Mouse (Mus musculus): ENCODE measurements around the gene Stk4. TPM values are rescaled to one million over a fixed set of nuclear protein-coding genes. Genes with fewer than 3 reads are reported as not detected.

Stk4 gene
- polyA plus RNA-seq, 1 experiment from 2014 or later, result 17.2 TPM

GRCm38 (mm10) chr2:164168571-164168946 lies 98.4 kb downstream of the Stk4 start:
- peak; percentile 52; the same call in 1 of the 2 replicates for ATAC-seq
- Histone ChIP-seq H3K9ac (ENCODE audit: low read depth, low read length) (peak overlapping the region; percentile 57), H3K4me3 (ENCODE audit: low read depth, low read length) (peak overlapping the region; percentile 44), H3K27ac (ENCODE audit: low read length) (no peak overlapping the region), H3K4me2 (ENCODE audit: low read length) (peak overlapping the region; percentile 65), H3K9me3 (replicated peaks; ENCODE audit: control insufficient read depth, low read length, poor library complexity, severe bottlenecking) (no peaks in the 10 kb centered on the region), H3K36me3 (ENCODE audit: control insufficient read depth, insufficient read depth, low read length) (no peaks in the 10 kb centered on the region), H3K27me3 (ENCODE audit: control insufficient read depth, insufficient read depth, low read depth, low read length) (peaks cover 62% of the 10 kb centered on the region), H3K4me1 (ENCODE audit: control insufficient read depth, insufficient read depth, low read length) (peaks cover 12% of the 10 kb centered on the region)
- 11% methylated on average over 42 of the region's 42 CpGs for WGBS

GRCm38 (mm10) chr2:164170326-164170725 lies 100.2 kb downstream of the Stk4 start:
- Histone ChIP-seq H3K4me3 (ENCODE audit: low read depth, low read length) (peak overlapping the region; percentile 38; the same call in 1 of the 2 replicates), H3K36me3 (ENCODE audit: control insufficient read depth, insufficient read depth, low read length) (no peaks in the 10 kb centered on the region), H3K27ac (ENCODE audit: low read length) (no peak overlapping the region), H3K9ac (ENCODE audit: low read depth, low read length) (no peak overlapping the region), H3K4me1 (ENCODE audit: control insufficient read depth, insufficient read depth, low read length) (peaks cover 12% of the 10 kb centered on the region), H3K4me2 (ENCODE audit: low read length) (peak overlapping the region; percentile 73), H3K9me3 (replicated peaks; ENCODE audit: control insufficient read depth, low read length, poor library complexity, severe bottlenecking) (no peaks in the 10 kb centered on the region), H3K27me3 (ENCODE audit: control insufficient read depth, insufficient read depth, low read depth, low read length) (peaks cover 62% of the 10 kb centered on the region)
- WGBS, result 1% methylated on average over 11 of the region's 11 CpGs
- ATAC-seq, result no peak

GRCm38 (mm10) chr2:164170902-164171301 lies 100.8 kb downstream of the Stk4 start, which contains the start of gene Kcns1:
Gene Kcns1, minus strand, starts transcription at chr2:164171113.
- H3K9me3 ChIP-seq (replicated peaks; ENCODE audit: control insufficient read depth, low read length, poor library complexity, severe bottlenecking), result no peaks in the 10 kb centered on the region

GRCm38 (mm10) chr2:164173394-164173793 lies 103.3 kb downstream of the Stk4 start:
- Histone ChIP-seq H3K27me3 (ENCODE audit: control insufficient read depth, insufficient read depth, low read depth, low read length) (peaks cover 35% of the 10 kb centered on the region), H3K36me3 (ENCODE audit: control insufficient read depth, insufficient read depth, low read length) (no peaks in the 10 kb centered on the region), H3K4me1 (ENCODE audit: control insufficient read depth, insufficient read depth, low read length) (peaks cover 8% of the 10 kb centered on the region), H3K4me2 (ENCODE audit: low read length) (no peak overlapping the region), H3K27ac (ENCODE audit: low read length) (no peak overlapping the region), H3K9ac (ENCODE audit: low read depth, low read length) (no peak overlapping the region), H3K9me3 (replicated peaks; ENCODE audit: control insufficient read depth, low read length, poor library complexity, severe bottlenecking) (no peaks in the 10 kb centered on the region), H3K4me3 (ENCODE audit: low read depth, low read length) (no peak overlapping the region)
- no peak for ATAC-seq
- 71% methylated on average over 3 of the region's 3 CpGs for WGBS

More at GRCm38 (mm10) chr2:164170902-164171301, 100.8 kb downstream of the Stk4 start, which contains the start of gene Kcns1:
- 0 out of 2 replicates have a peak within 1 kb of the TSS, but pooled peaks have one; percentile 45 for H3K9ac ChIP-seq (ENCODE audit: low read depth, low read length)
- H3K36me3 ChIP-seq (ENCODE audit: control insufficient read depth, insufficient read depth, low read length), result no peaks in the 10 kb centered on the region
- no peak for ATAC-seq
- no peak within 1 kb of the TSS for H3K27ac ChIP-seq (ENCODE audit: low read length)
- H3K4me1 ChIP-seq (ENCODE audit: control insufficient read depth, insufficient read depth, low read length), result peaks cover 12% of the 10 kb centered on the region
- peak within 1 kb of the TSS; percentile 38 for H3K4me3 ChIP-seq (ENCODE audit: low read depth, low read length)
- H3K4me2 ChIP-seq (ENCODE audit: low read length), result peak within 1 kb of the TSS; percentile 73
- under 1% methylated on average over 27 of the region's 29 CpGs for WGBS
- H3K27me3 ChIP-seq (ENCODE audit: control insufficient read depth, insufficient read depth, low read depth, low read length), result peaks cover 59% of the 10 kb centered on the region

- Histone ChIP-seq H3K4me2 (ENCODE audit: low read length) (no peak overlapping the region), H3K9me3 (replicated peaks; ENCODE audit: control insufficient read depth, low read length, poor library complexity, severe bottlenecking) (no peaks in the 10 kb centered on the region), H3K9ac (ENCODE audit: low read depth, low read length) (no peak overlapping the region), H3K36me3 (ENCODE audit: control insufficient read depth, insufficient read depth, low read length) (no peaks in the 10 kb centered on the region), H3K4me3 (ENCODE audit: low read depth, low read length) (no peak overlapping the region), H3K27me3 (ENCODE audit: control insufficient read depth, insufficient read depth, low read depth, low read length) (peaks cover 20% of the 10 kb centered on the region), H3K4me1 (ENCODE audit: control insufficient read depth, insufficient read depth, low read length) (peaks cover 8% of the 10 kb centered on the region), H3K27ac (ENCODE audit: low read length) (no peak overlapping the region)
- ATAC-seq, result no peak
- 79% methylated on average over 8 of the region's 8 CpGs for WGBS
Measured at GRCm38 (mm10) chr2:164174649-164175395, 104.7 kb downstream of the Stk4 start.

- H3K4me3 ChIP-seq (ENCODE audit: low read depth, low read length), result no peak overlapping the region
- no peaks in the 10 kb centered on the region for H3K36me3 ChIP-seq (ENCODE audit: control insufficient read depth, insufficient read depth, low read length)
- whole genome bisulfite sequencing, result 74% methylated on average over 3 of the region's 3 CpGs
- no peaks in the 10 kb centered on the region for H3K9me3 ChIP-seq (replicated peaks; ENCODE audit: control insufficient read depth, low read length, poor library complexity, severe bottlenecking)
- no peak overlapping the region for H3K9ac ChIP-seq (ENCODE audit: low read depth, low read length)
- peaks cover 12% of the 10 kb centered on the region for H3K27me3 ChIP-seq (ENCODE audit: control insufficient read depth, insufficient read depth, low read depth, low read length)
- ATAC-seq, result no peak
- peaks cover 3% of the 10 kb centered on the region for H3K4me1 ChIP-seq (ENCODE audit: control insufficient read depth, insufficient read depth, low read length)
- no peak overlapping the region for H3K4me2 ChIP-seq (ENCODE audit: low read length)
- H3K27ac ChIP-seq (ENCODE audit: low read length), result no peak overlapping the region
Measured at GRCm38 (mm10) chr2:164175850-164176249, 105.7 kb downstream of the Stk4 start.

- Histone ChIP-seq H3K4me3 (ENCODE audit: low read depth, low read length) (no peak overlapping the region), H3K4me2 (ENCODE audit: low read length) (no peak overlapping the region), H3K27me3 (ENCODE audit: control insufficient read depth, insufficient read depth, low read depth, low read length) (no peaks in the 10 kb centered on the region; the same call in 1 of the 2 replicates), H3K27ac (ENCODE audit: low read length) (no peak overlapping the region), H3K4me1 (ENCODE audit: control insufficient read depth, insufficient read depth, low read length) (no peaks in the 10 kb centered on the region), H3K9ac (ENCODE audit: low read depth, low read length) (no peak overlapping the region), H3K9me3 (replicated peaks; ENCODE audit: control insufficient read depth, low read length, poor library complexity, severe bottlenecking) (no peaks in the 10 kb centered on the region), H3K36me3 (ENCODE audit: control insufficient read depth, insufficient read depth, low read length) (no peaks in the 10 kb centered on the region)
- WGBS, result 85% methylated on average over 5 of the region's 5 CpGs
- no peak for ATAC-seq
Measured at GRCm38 (mm10) chr2:164177831-164178230, 107.7 kb downstream of the Stk4 start.

- Histone ChIP-seq H3K36me3 (ENCODE audit: control insufficient read depth, insufficient read depth, low read length) (no peaks in the 10 kb centered on the region), H3K27ac (ENCODE audit: low read length) (no peak overlapping the region), H3K4me2 (ENCODE audit: low read length) (no peak overlapping the region), H3K9me3 (replicated peaks; ENCODE audit: control insufficient read depth, low read length, poor library complexity, severe bottlenecking) (no peaks in the 10 kb centered on the region), H3K9ac (ENCODE audit: low read depth, low read length) (no peak overlapping the region), H3K4me3 (ENCODE audit: low read depth, low read length) (no peak overlapping the region), H3K27me3 (ENCODE audit: control insufficient read depth, insufficient read depth, low read depth, low read length) (no peaks in the 10 kb centered on the region; the same call in 1 of the 2 replicates), H3K4me1 (ENCODE audit: control insufficient read depth, insufficient read depth, low read length) (no peaks in the 10 kb centered on the region)
- no peak for ATAC-seq
- WGBS, result 35% methylated on average over 3 of the region's 3 CpGs
Measured at GRCm38 (mm10) chr2:164180124-164180523, 110.0 kb downstream of the Stk4 start.

- H3K4me3 ChIP-seq (ENCODE audit: low read depth, low read length), result no peak overlapping the region
- H3K9ac ChIP-seq (ENCODE audit: low read depth, low read length), result no peak overlapping the region
- ATAC-seq, result no peak
- WGBS, result 89% methylated on average over 4 of the region's 4 CpGs
- H3K27me3 ChIP-seq (ENCODE audit: control insufficient read depth, insufficient read depth, low read depth, low read length), result no peaks in the 10 kb centered on the region; the same call in 1 of the 2 replicates
- H3K4me1 ChIP-seq (ENCODE audit: control insufficient read depth, insufficient read depth, low read length), result no peaks in the 10 kb centered on the region
- no peaks in the 10 kb centered on the region for H3K36me3 ChIP-seq (ENCODE audit: control insufficient read depth, insufficient read depth, low read length)
- H3K27ac ChIP-seq (ENCODE audit: low read length), result no peak overlapping the region
- H3K4me2 ChIP-seq (ENCODE audit: low read length), result no peak overlapping the region
- H3K9me3 ChIP-seq (replicated peaks; ENCODE audit: control insufficient read depth, low read length, poor library complexity, severe bottlenecking), result no peaks in the 10 kb centered on the region
Measured at GRCm38 (mm10) chr2:164180770-164181169, 110.6 kb downstream of the Stk4 start.
